Mouse (Mus musculus): ENCODE measurements at regions not wholly inside any gene's neighbourhood (a gene's known extent, or its start where the extent isn't known, plus 50 kb on each side); places are given as distances from the start of the nearest gene placed in this dataset.

- H3K27me3 ChIP-seq (ENCODE audit: control insufficient read depth, insufficient read depth, low read depth, low read length), result no peaks in the 10 kb centered on the region
- no peaks in the 10 kb centered on the region for H3K9me3 ChIP-seq (replicated peaks; ENCODE audit: control insufficient read depth, low read length, poor library complexity, severe bottlenecking)
- H3K4me3 ChIP-seq (ENCODE audit: low read depth, low read length), result no peak overlapping the region
- H3K9ac ChIP-seq (ENCODE audit: low read depth, low read length), result no peak overlapping the region
- H3K36me3 ChIP-seq (ENCODE audit: control insufficient read depth, insufficient read depth, low read length), result no peaks in the 10 kb centered on the region
- H3K27ac ChIP-seq (ENCODE audit: low read length), result no peak overlapping the region
- no peak overlapping the region for H3K4me2 ChIP-seq (ENCODE audit: low read length)
- 80% methylated on average over 4 of the region's 4 CpGs for WGBS
- ATAC-seq, result no peak; the same call in 1 of the 2 replicates
- H3K4me1 ChIP-seq (ENCODE audit: control insufficient read depth, insufficient read depth, low read length), result no peaks in the 10 kb centered on the region
Measured at GRCm38 (mm10) chr11:18075840-18076435, 122.3 kb upstream of the Etaa1 start.

- H3K4me1 ChIP-seq (ENCODE audit: control insufficient read depth, insufficient read depth, low read length), result 0 out of 2 replicates have a peak, but pooled peaks cover 4% of the 10 kb centered on the region
- H3K4me2 ChIP-seq (ENCODE audit: low read length), result no peak overlapping the region
- no peak overlapping the region for H3K9ac ChIP-seq (ENCODE audit: low read depth, low read length)
- H3K27me3 ChIP-seq (ENCODE audit: control insufficient read depth, insufficient read depth, low read depth, low read length), result no peaks in the 10 kb centered on the region
- no peak overlapping the region for H3K27ac ChIP-seq (ENCODE audit: low read length)
- H3K36me3 ChIP-seq (ENCODE audit: control insufficient read depth, insufficient read depth, low read length), result no peaks in the 10 kb centered on the region
- H3K9me3 ChIP-seq (replicated peaks; ENCODE audit: control insufficient read depth, low read length, poor library complexity, severe bottlenecking), result no peaks in the 10 kb centered on the region
- no peak overlapping the region for H3K4me3 ChIP-seq (ENCODE audit: low read depth, low read length)
- 86% methylated on average over 4 of the region's 4 CpGs for WGBS
- no peak for ATAC-seq
Measured at GRCm38 (mm10) chr11:18070586-18071306, 117.1 kb upstream of the Etaa1 start.

GRCm38 (mm10) chr11:18070032-18070374, 116.3 kb upstream of the Etaa1 start:
- 0 out of 2 replicates have a peak, but pooled peaks have one; percentile 25 for ATAC-seq
- Histone ChIP-seq H3K27me3 (ENCODE audit: control insufficient read depth, insufficient read depth, low read depth, low read length) (no peaks in the 10 kb centered on the region), H3K4me3 (ENCODE audit: low read depth, low read length) (no peak overlapping the region), H3K36me3 (ENCODE audit: control insufficient read depth, insufficient read depth, low read length) (no peaks in the 10 kb centered on the region), H3K4me2 (ENCODE audit: low read length) (no peak overlapping the region), H3K9me3 (replicated peaks; ENCODE audit: control insufficient read depth, low read length, poor library complexity, severe bottlenecking) (no peaks in the 10 kb centered on the region), H3K27ac (ENCODE audit: low read length) (no peak overlapping the region), H3K4me1 (ENCODE audit: control insufficient read depth, insufficient read depth, low read length) (0 out of 2 replicates have a peak, but pooled peaks cover 4% of the 10 kb centered on the region), H3K9ac (ENCODE audit: low read depth, low read length) (no peak overlapping the region)
- WGBS, result 73% methylated on average over 8 of the region's 8 CpGs

- Histone ChIP-seq H3K4me2 (ENCODE audit: low read length) (no peak overlapping the region), H3K27me3 (ENCODE audit: control insufficient read depth, insufficient read depth, low read depth, low read length) (no peaks in the 10 kb centered on the region), H3K27ac (ENCODE audit: low read length) (no peak overlapping the region), H3K9ac (ENCODE audit: low read depth, low read length) (no peak overlapping the region), H3K9me3 (replicated peaks; ENCODE audit: control insufficient read depth, low read length, poor library complexity, severe bottlenecking) (no peaks in the 10 kb centered on the region), H3K4me3 (ENCODE audit: low read depth, low read length) (no peak overlapping the region), H3K4me1 (ENCODE audit: control insufficient read depth, insufficient read depth, low read length) (0 out of 2 replicates have a peak, but pooled peaks cover 4% of the 10 kb centered on the region), H3K36me3 (ENCODE audit: control insufficient read depth, insufficient read depth, low read length) (no peaks in the 10 kb centered on the region)
- WGBS, result 41% methylated on average over 7 of the region's 7 CpGs
- peak; percentile 81 for ATAC-seq
Measured at GRCm38 (mm10) chr11:18069348-18070031, 115.8 kb upstream of the Etaa1 start.

- no peak overlapping the region for H3K9ac ChIP-seq (ENCODE audit: low read depth, low read length)
- H3K27ac ChIP-seq (ENCODE audit: low read length), result no peak overlapping the region
- 20% methylated on average over 2 of the region's 2 CpGs for WGBS
- ATAC-seq, result no peak
- no peaks in the 10 kb centered on the region for H3K9me3 ChIP-seq (replicated peaks; ENCODE audit: control insufficient read depth, low read length, poor library complexity, severe bottlenecking)
- no peaks in the 10 kb centered on the region for H3K36me3 ChIP-seq (ENCODE audit: control insufficient read depth, insufficient read depth, low read length)
- H3K27me3 ChIP-seq (ENCODE audit: control insufficient read depth, insufficient read depth, low read depth, low read length), result no peaks in the 10 kb centered on the region
- no peak overlapping the region for H3K4me2 ChIP-seq (ENCODE audit: low read length)
- no peak overlapping the region for H3K4me3 ChIP-seq (ENCODE audit: low read depth, low read length)
- 0 out of 2 replicates have a peak, but pooled peaks cover 4% of the 10 kb centered on the region for H3K4me1 ChIP-seq (ENCODE audit: control insufficient read depth, insufficient read depth, low read length)
Measured at GRCm38 (mm10) chr11:18068085-18068484, 114.4 kb upstream of the Etaa1 start.

GRCm38 (mm10) chr11:18067676-18068075, 114.0 kb upstream of the Etaa1 start:
- Histone ChIP-seq H3K4me2 (ENCODE audit: low read length) (no peak overlapping the region), H3K9ac (ENCODE audit: low read depth, low read length) (no peak overlapping the region), H3K36me3 (ENCODE audit: control insufficient read depth, insufficient read depth, low read length) (no peaks in the 10 kb centered on the region), H3K4me1 (ENCODE audit: control insufficient read depth, insufficient read depth, low read length) (0 out of 2 replicates have a peak, but pooled peaks cover 4% of the 10 kb centered on the region), H3K27me3 (ENCODE audit: control insufficient read depth, insufficient read depth, low read depth, low read length) (no peaks in the 10 kb centered on the region), H3K27ac (ENCODE audit: low read length) (no peak overlapping the region), H3K9me3 (replicated peaks; ENCODE audit: control insufficient read depth, low read length, poor library complexity, severe bottlenecking) (no peaks in the 10 kb centered on the region), H3K4me3 (ENCODE audit: low read depth, low read length) (no peak overlapping the region)
- 53% methylated on average over 3 of the region's 3 CpGs for WGBS
- no peak for ATAC-seq

GRCm38 (mm10) chr11:18041589-18041988, 87.9 kb upstream of the Etaa1 start:
- whole genome bisulfite sequencing, result 85% methylated on average over 1 of the region's 1 CpGs
- H3K9ac ChIP-seq (ENCODE audit: low read depth, low read length), result no peak overlapping the region
- no peaks in the 10 kb centered on the region for H3K36me3 ChIP-seq (ENCODE audit: control insufficient read depth, insufficient read depth, low read length)
- no peaks in the 10 kb centered on the region for H3K4me1 ChIP-seq (ENCODE audit: control insufficient read depth, insufficient read depth, low read length)
- no peaks in the 10 kb centered on the region for H3K27me3 ChIP-seq (ENCODE audit: control insufficient read depth, insufficient read depth, low read depth, low read length)
- H3K4me2 ChIP-seq (ENCODE audit: low read length), result no peak overlapping the region
- no peak for ATAC-seq
- no peak overlapping the region for H3K27ac ChIP-seq (ENCODE audit: low read length)
- no peak overlapping the region for H3K4me3 ChIP-seq (ENCODE audit: low read depth, low read length)
- H3K9me3 ChIP-seq (replicated peaks; ENCODE audit: control insufficient read depth, low read length, poor library complexity, severe bottlenecking), result no peaks in the 10 kb centered on the region

GRCm38 (mm10) chr11:18031049-18031448, 77.4 kb upstream of the Etaa1 start:
- Histone ChIP-seq H3K9ac (ENCODE audit: low read depth, low read length) (no peak overlapping the region), H3K27me3 (ENCODE audit: control insufficient read depth, insufficient read depth, low read depth, low read length) (no peaks in the 10 kb centered on the region), H3K4me2 (ENCODE audit: low read length) (no peak overlapping the region), H3K36me3 (ENCODE audit: control insufficient read depth, insufficient read depth, low read length) (no peaks in the 10 kb centered on the region), H3K4me1 (ENCODE audit: control insufficient read depth, insufficient read depth, low read length) (no peaks in the 10 kb centered on the region), H3K4me3 (ENCODE audit: low read depth, low read length) (no peak overlapping the region), H3K9me3 (replicated peaks; ENCODE audit: control insufficient read depth, low read length, poor library complexity, severe bottlenecking) (no peaks in the 10 kb centered on the region), H3K27ac (ENCODE audit: low read length) (no peak overlapping the region)
- WGBS, result 94% methylated on average over 4 of the region's 4 CpGs
- ATAC-seq, result no peak

GRCm38 (mm10) chr11:18022065-18022464, 68.4 kb upstream of the Etaa1 start:
- WGBS, result 95% methylated on average over 4 of the region's 4 CpGs
- Histone ChIP-seq H3K27me3 (ENCODE audit: control insufficient read depth, insufficient read depth, low read depth, low read length) (no peaks in the 10 kb centered on the region), H3K36me3 (ENCODE audit: control insufficient read depth, insufficient read depth, low read length) (no peaks in the 10 kb centered on the region), H3K4me2 (ENCODE audit: low read length) (no peak overlapping the region), H3K4me1 (ENCODE audit: control insufficient read depth, insufficient read depth, low read length) (no peaks in the 10 kb centered on the region), H3K9me3 (replicated peaks; ENCODE audit: control insufficient read depth, low read length, poor library complexity, severe bottlenecking) (no peaks in the 10 kb centered on the region), H3K27ac (ENCODE audit: low read length) (no peak overlapping the region), H3K4me3 (ENCODE audit: low read depth, low read length) (no peak overlapping the region), H3K9ac (ENCODE audit: low read depth, low read length) (no peak overlapping the region)
- no peak for ATAC-seq

Measured in midbrain, embryonic 16.5 days (tissue).